Mouse (Mus musculus) layer of hippocampus, adult 11-12 months (tissue): ENCODE measurements at regions not wholly inside any gene's neighbourhood (a gene's known extent, or its start where the extent isn't known, plus 50 kb on each side); places are given as distances from the start of the nearest gene placed in this dataset.
A peak's percentile ranks its signal among the peaks of the same experiment; 100 is the strongest.

Experiments used
- DNase-seq: peaks from one replicate; pipeline ENCODE4 v3.0.0; 2022; ENCODE audit warnings: low spot score

GRCm38 (mm10) chr17:83089856-83090692 lies 125.0 kb upstream of the Pkdcc start:
- no peak for DNase-seq

- DNase-seq: no peak
Observed at GRCm38 (mm10) chr17:83093862-83094261, 121.2 kb upstream of the Pkdcc start.

GRCm38 (mm10) chr17:83096451-83096850 lies 118.6 kb upstream of the Pkdcc start:
- DNase-seq: no peak

GRCm38 (mm10) chr17:83097998-83098397 lies 117.1 kb upstream of the Pkdcc start:
- DNase-seq: no peak

GRCm38 (mm10) chr17:83098679-83099413 lies 116.2 kb upstream of the Pkdcc start:
- DNase-seq: no peak

GRCm38 (mm10) chr17:83101035-83101434 lies 114.1 kb upstream of the Pkdcc start:
- no peak for DNase-seq

GRCm38 (mm10) chr17:83101756-83102155 lies 113.3 kb upstream of the Pkdcc start:
- no peak for DNase-seq

GRCm38 (mm10) chr17:83102675-83103412 lies 112.2 kb upstream of the Pkdcc start:
- no peak for DNase-seq

GRCm38 (mm10) chr17:83108151-83108550 lies 106.9 kb upstream of the Pkdcc start:
- DNase-seq: no peak

- peak; percentile 51 for DNase-seq
Observed at GRCm38 (mm10) chr17:83109792-83110440, 105.2 kb upstream of the Pkdcc start.

- no peak for DNase-seq
Observed at GRCm38 (mm10) chr17:83110556-83110955, 104.5 kb upstream of the Pkdcc start.

GRCm38 (mm10) chr17:83115146-83115545 lies 99.9 kb upstream of the Pkdcc start:
- peak; percentile 22 for DNase-seq

GRCm38 (mm10) chr17:83115832-83116480 lies 99.1 kb upstream of the Pkdcc start:
- no peak for DNase-seq

GRCm38 (mm10) chr17:83120665-83121232 lies 94.3 kb upstream of the Pkdcc start:
- no peak for DNase-seq

- DNase-seq: no peak
Observed at GRCm38 (mm10) chr17:83122525-83123280, 92.4 kb upstream of the Pkdcc start.

GRCm38 (mm10) chr17:83125057-83125456 lies 90.0 kb upstream of the Pkdcc start:
- DNase-seq: no peak

- DNase-seq: no peak
Observed at GRCm38 (mm10) chr17:83127842-83128241, 87.2 kb upstream of the Pkdcc start.

- peak; percentile 67 for DNase-seq
Observed at GRCm38 (mm10) chr17:83128843-83129544, 86.1 kb upstream of the Pkdcc start.

GRCm38 (mm10) chr17:83129658-83130057 lies 85.4 kb upstream of the Pkdcc start:
- no peak for DNase-seq

GRCm38 (mm10) chr17:83133201-83133600 lies 81.9 kb upstream of the Pkdcc start:
- no peak for DNase-seq
